Mouse (Mus musculus) layer of hippocampus, adult 18-20 months (tissue): ENCODE measurements around the gene Acss3. TPM values are rescaled to one million over a fixed set of nuclear protein-coding genes. Genes with fewer than 3 reads are reported as not detected.
A peak's percentile ranks its signal among the peaks of the same experiment; 100 is the strongest.

Experiments used
- DNase-seq, 2 experiments: peaks; one replicate each; pipeline ENCODE4 v3.0.0; 2022; ENCODE audit warnings: low spot score in 2 of 2
- total RNA-seq, 2 experiments: library from RNA; stranded (reverse); gene quantifications; 2 replicates each; pipeline ENCODE4 v1.2.3; 2021

Gene Acss3
- total RNA-seq, 2 experiments from 2014 or later, result 1.1 to 1.5 TPM

DNA sequence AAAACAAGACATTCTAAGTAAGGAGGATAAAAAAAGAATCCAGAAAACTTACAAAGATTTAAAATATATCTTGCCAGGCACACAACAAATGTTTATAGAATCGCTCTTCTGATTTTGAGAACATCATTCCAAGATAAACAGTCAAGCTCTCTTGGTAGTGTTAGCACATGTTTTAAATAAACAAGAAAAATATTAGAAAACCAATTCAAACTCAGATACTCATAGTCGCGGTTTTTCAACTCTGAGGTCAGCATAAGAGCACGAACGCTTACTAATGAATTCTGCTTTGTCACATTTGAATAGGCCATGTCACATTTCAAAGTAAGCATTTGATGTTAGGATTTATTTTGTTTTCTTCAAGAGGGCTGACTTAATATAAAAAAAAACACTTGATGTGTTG lies 102.3 kb downstream of the Acss3 start:
- no peak for DNase-seq

DNA sequence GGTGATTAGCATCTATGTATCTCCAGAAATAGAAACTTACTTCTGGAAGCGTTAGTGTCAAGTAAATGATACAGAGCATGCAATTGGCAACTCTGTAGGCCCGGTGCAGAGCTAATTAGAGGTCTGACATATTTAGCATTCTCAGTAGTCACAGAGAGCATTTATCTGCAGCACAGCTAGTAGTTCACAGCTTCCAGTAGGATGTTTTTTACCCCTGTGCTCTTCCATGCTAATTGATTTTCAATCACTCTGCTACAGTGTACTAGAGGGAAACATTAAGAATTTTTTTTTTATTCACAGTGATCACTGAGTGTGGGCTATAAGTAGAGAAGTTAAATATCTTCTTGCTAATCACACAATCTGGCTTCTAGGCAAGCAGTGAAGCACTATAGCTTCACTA lies 112.3 kb downstream of the Acss3 start:
- no peak for DNase-seq

DNA sequence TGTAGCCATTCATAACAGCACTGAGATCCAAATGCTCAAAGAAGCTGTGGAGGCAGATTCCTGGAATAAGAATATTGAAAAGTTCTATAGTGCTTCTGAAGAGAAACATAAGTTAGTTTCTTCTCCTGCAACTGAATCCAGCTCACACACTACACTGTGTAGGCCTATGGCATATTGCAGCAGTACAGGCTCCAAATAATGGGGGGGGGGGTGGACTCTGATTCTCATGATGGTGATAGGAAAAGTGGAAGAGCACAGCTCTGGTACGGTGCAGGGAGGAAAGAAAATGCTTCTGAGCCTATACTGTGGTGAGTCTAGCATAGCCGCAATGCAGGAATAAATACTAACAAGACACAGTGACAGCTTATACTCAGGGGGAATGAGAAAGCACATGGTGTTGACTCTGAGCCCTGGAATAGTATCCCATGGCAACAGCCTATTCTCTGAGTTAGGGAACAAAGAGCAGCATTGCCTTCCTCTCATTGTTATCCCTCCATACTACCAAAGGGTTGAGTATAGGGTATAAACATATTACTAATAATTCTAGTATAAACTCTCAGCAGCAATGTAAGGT lies 125.3 kb downstream of the Acss3 start:
- DNase-seq, result peak in 1 of 2 experiments; percentile 25

GRCm38 (mm10) chr10:106989478-106989877 lies 134.0 kb downstream of the Acss3 start:
- no peak for DNase-seq

GRCm38 (mm10) chr10:106975193-106976141 lies 148.0 kb downstream of the Acss3 start:
- no peak for DNase-seq

DNA sequence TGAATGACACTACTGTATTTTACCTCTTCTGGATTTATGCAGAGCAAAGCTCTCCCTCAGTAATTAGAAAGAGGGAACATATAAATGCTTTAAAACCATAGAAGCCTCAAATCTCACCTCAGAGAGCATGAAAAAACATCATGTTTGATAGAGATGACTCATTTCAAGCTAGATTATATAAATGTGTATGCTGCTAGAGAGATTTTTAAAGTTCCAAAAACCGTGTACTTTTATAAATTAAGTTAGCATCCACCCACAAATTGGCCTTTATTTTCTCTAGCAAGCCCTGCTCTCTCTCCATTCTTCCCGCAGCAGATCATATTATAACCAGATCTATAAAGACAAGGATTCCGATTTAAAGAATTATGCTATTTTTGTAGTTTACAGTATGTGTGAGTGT lies 164.4 kb downstream of the Acss3 start:
- no peak for DNase-seq

- no peak for DNase-seq
Observed at GRCm38 (mm10) chr10:106941380-106941779, 182.1 kb downstream of the Acss3 start.

DNA sequence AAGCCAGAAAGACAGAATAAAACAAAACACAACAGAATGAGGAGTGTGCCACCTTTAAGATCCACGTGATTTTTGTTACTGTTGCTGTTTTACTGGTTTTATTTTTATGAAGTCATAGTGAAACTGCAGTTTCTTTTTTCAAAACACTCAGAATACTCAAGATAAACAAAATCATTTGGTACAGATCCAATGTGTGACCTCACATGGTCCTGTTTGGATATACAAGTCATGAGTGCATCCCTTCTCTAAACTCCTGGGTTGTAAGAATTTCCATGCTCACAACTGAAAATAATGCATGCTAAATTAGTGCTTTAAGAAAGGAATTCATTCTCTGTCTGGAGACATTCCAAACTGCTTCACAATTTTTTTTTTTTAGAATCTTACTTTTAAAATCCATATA lies 184.0 kb downstream of the Acss3 start:
- DNase-seq, result no peak

DNA sequence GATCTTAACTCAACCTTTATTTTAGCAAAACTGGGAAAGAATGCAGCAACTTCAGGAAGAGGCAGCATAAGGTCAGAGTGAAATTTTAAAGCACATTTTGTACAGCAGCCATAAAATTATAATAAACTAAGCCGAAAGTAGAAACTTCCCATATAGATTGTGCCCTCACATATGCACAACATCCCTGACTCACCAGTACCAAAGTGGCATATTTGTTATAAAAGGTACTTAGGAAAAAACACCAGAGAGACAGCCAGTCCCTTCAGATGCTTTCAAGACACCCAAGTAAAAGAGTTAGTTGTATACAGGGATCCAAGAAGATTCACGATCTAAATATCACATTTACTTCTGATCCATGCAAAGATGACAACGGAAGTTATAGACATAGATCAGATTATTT lies 184.6 kb downstream of the Acss3 start:
- DNase-seq, result no peak

DNA sequence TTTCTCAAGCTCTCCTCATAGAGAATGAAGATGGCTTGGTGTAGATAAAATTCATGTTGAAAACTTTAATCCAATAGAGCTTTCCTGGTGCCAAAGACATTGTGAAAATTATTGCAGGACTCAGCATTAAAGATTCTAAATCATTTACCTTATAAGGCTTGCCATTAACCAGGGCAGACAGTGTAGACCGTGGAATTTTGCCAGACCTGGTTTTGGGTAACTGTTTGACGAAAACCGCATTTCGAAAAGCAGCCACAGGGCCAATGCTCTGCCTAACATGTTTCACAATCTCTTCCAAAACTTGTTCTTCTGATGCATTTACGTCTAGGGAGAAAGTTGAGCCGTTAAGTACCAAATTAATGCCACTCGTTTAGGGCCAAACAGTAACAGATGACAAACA lies 186.5 kb downstream of the Acss3 start:
- DNase-seq, result no peak

GRCm38 (mm10) chr10:106932571-106933073 lies 190.8 kb downstream of the Acss3 start:
- peak in 1 of 2 experiments; percentile 51 for DNase-seq

DNA sequence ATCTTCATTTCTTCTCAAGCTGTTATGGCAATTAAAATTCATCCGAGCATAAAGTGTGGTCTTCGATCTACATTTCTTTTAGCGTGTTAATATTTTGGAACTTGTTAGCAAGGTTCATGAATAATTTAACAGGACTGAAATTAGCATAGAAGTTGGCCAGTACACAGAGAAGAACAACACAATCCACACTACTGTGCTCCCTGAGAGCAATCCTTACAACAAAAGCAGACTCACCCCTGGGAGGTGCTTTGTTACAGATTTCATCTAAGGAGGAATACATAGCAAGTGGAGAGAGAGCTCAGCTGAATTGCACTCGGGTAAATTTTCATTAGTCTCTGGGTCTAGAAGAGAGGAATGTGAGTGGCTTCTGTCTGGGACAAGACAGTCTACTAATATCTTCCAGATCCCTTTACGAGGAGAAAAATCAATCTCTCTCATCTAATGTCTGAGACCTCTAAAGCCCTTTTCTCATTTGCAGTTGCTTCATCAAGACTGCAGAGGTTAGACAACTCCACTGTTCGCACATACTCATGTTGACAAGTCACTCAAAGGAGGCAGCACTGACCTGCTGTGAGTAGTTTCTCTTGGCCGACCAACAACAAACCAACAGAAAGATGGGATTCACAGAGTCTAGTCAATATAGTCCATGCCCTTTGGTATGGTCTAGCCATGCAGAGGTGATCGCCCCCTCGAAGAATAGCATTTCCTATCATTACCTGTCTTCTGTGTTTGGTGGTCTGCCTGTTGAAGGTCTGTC lies 194.7 kb downstream of the Acss3 start:
- no peak for DNase-seq

DNA sequence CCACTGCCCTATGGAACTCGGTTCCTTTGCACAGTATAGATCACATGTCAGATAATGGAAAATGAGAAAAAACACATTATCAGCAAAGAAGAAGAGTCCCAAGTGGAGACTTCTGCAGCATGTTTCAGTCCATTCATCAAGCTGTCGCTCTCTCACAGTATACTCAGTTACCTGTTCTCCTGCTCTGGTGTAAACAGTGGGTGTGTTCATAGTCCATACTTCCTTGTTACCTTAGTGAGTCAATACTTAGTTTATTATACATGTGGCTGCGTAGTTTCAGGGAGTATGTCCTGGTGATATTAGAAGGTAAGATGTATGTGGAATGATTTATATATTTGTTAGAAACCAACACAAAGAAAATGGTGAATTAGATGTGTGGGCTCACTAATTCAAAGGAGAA lies 198.7 kb downstream of the Acss3 start:
- DNase-seq, result no peak

DNA sequence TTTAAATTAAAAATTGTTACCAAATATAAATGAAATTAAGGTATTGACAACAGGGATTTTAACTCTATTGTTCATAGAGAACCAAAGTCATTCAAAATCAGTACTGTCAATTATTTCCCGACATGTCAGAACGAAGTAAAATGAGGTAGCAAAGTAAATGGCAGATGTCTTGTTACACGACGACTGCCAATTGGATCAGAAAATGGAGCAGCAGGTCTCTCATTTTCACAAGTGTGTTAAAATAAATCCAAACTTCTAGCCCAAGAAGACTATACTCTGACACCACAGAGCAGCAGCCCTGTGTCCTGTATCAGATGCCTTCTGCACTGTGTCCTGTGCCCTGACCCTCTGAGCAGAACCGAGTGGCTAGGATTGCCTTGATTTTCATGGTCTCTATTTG lies 199.1 kb downstream of the Acss3 start:
- no peak for DNase-seq

DNA sequence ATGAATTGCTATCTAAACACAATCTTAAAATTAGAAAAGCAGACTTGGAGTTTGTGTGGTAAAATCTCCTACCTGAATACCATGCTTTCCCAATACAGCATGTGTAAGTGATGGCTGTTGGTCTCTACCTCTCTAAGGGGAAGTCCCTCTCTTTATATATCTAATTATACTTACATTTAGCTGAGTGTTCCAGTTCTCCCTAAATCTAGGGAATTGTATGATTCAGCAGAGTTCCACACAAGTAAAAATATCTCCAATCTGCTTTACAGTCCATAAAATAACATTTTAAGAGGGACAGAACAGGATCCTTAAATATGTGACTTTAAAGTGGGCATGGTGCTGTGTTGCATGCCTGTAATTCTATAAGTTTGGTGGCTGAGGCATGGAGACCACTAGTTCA lies 208.6 kb downstream of the Acss3 start:
- no peak for DNase-seq

GRCm38 (mm10) chr10:106914275-106914674 lies 209.2 kb downstream of the Acss3 start:
- no peak for DNase-seq

- DNase-seq, result no peak
Observed at GRCm38 (mm10) chr10:106913032-106913431, 210.4 kb downstream of the Acss3 start.

GRCm38 (mm10) chr10:106910108-106910507 lies 213.4 kb downstream of the Acss3 start:
- peak in 1 of 2 experiments; percentile 30 for DNase-seq

GRCm38 (mm10) chr10:106896351-106896750 lies 227.1 kb downstream of the Acss3 start:
- DNase-seq, result no peak
